Mouse (Mus musculus): ENCODE results near the gene Acsbg1.

DNA sequence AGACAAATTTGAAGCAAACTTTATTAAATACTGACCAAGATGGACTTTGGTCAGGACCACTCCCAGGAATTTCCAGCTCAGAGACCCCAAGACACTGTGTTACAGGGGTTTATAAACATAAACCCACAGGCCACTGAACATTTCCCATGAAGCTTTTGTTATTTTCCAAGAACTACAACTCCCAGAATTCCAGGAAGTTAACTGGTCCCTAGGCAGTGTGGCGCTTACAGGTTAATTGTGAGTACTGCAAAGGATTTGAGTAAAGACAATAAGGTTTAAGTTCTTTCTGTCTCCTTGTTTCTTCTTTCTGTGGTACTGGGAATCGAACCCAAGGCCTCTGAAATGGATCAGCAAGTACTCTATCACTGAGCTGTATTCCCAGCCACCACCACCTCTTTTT, 92.9 kb downstream of the Acsbg1 start:
- no peak for TF ChIP-seq CTCF (IDR thresholded peaks at IDR 0.05; ENCODE audit: control insufficient read depth, insufficient read depth, low read length)
- TF ChIP-seq POLR2A (IDR thresholded peaks at IDR 0.05; ENCODE audit: borderline replicate concordance, control insufficient read depth, low read depth, low read length): no peak
